Mouse (Mus musculus) testis, adult 2 months (tissue): Measurements from ENCODE around the gene Ubxn10. TPM values are rescaled to one million over a fixed set of nuclear protein-coding genes. Genes with fewer than 3 reads are reported as not detected.

Experiments used
- H3K27ac ChIP-seq: fragments of 200-500 bp; 2 replicates; pipeline ENCODE4 v1.5.1; 2012; ENCODE audit warnings: low read depth, low read length; ENCODE audit not compliant: control insufficient read depth, insufficient read depth
- H3K27me3 ChIP-seq: fragments of 200-500 bp; 2 replicates; pipeline ENCODE4 v1.6.1; 2012; ENCODE audit warnings: mild to moderate bottlenecking, low read length, moderate library complexity; ENCODE audit not compliant: control insufficient read depth, insufficient read depth
- H3K36me3 ChIP-seq: fragments of 200-500 bp; 2 replicates; pipeline ENCODE4 v1.6.1; 2012; ENCODE audit warnings: mild to moderate bottlenecking, low read length; ENCODE audit not compliant: control insufficient read depth, insufficient read depth
- H3K4me1 ChIP-seq: fragments of 200-500 bp; 2 replicates; pipeline ENCODE4 v1.6.1; 2012; ENCODE audit warnings: low read length; ENCODE audit not compliant: control insufficient read depth, insufficient read depth
- H3K4me3 ChIP-seq: fragments of 200-500 bp; 2 replicates; pipeline ENCODE4 v1.5.1; 2012; ENCODE audit warnings: low read depth, mild to moderate bottlenecking, low read length, moderate library complexity, mixed read lengths; ENCODE audit not compliant: control insufficient read depth
- CTCF ChIP-seq: fragments of 200-500 bp; IDR thresholded peaks from 2 replicates; pipeline ENCODE4 v1.5.1; 2012; ENCODE audit warnings: low read depth, mild to moderate bottlenecking, inconsistent platforms, low read length, moderate library complexity; ENCODE audit not compliant: control insufficient read depth, insufficient read depth, insufficient replicate concordance
- POLR2A ChIP-seq: fragments of 200-500 bp; IDR thresholded peaks from 2 replicates; pipeline ENCODE4 v1.6.1; 2012; ENCODE audit warnings: low read depth, mild to moderate bottlenecking, inconsistent platforms, low read length, moderate library complexity; ENCODE audit not compliant: control insufficient read depth
- polyA plus RNA-seq: library from polyadenylated mRNA; depleted of rRNA; stranded (reverse); fragments of >200 nt; gene quantifications from 2 replicates; pipeline ENCODE4 v1.2.3, GENCODE M21; 2012

Ubxn10 gene
- polyA plus RNA-seq, 1 experiment = 371 TPM

- no peaks in the 10 kb centered on the region for H3K27me3 ChIP-seq
- TF ChIP-seq CTCF (no peak), POLR2A (no peak)
- no peaks in the 10 kb centered on the region for H3K4me1 ChIP-seq
Measured at GRCm38 (mm10) chr4:138685813-138686212, 51.2 kb downstream of the Ubxn10 start.

GRCm38 (mm10) chr4:138682760-138683159 lies 54.2 kb downstream of the Ubxn10 start:
- no peaks in the 10 kb centered on the region for H3K36me3 ChIP-seq
- H3K27ac ChIP-seq = no peak overlapping the region
- no peaks in the 10 kb centered on the region for H3K27me3 ChIP-seq
- no peak overlapping the region for H3K4me3 ChIP-seq
- TF ChIP-seq POLR2A (no peak), CTCF (no peak)
- no peaks in the 10 kb centered on the region; the same call in none of the 2 replicates for H3K4me1 ChIP-seq

More at GRCm38 (mm10) chr4:138685813-138686212, 51.2 kb downstream of the Ubxn10 start:
- H3K27ac ChIP-seq = no peak overlapping the region
- no peak overlapping the region for H3K4me3 ChIP-seq
- no peaks in the 10 kb centered on the region for H3K36me3 ChIP-seq

GRCm38 (mm10) chr4:138680124-138680523 lies 56.8 kb downstream of the Ubxn10 start:
- Histone ChIP-seq H3K27me3 (no peaks in the 10 kb centered on the region), H3K4me1 (no peaks in the 10 kb centered on the region; the same call in none of the 2 replicates), H3K36me3 (no peaks in the 10 kb centered on the region), H3K4me3 (no peak overlapping the region), H3K27ac (no peak overlapping the region)
- TF ChIP-seq POLR2A = no peak
- no peak for TF ChIP-seq CTCF

- no peaks in the 10 kb centered on the region for H3K36me3 ChIP-seq
- TF ChIP-seq POLR2A (peak; percentile 76), CTCF (no peak)
- H3K4me1 ChIP-seq = no peaks in the 10 kb centered on the region; the same call in none of the 2 replicates
- H3K27ac ChIP-seq = peak overlapping the region; percentile 95
- no peaks in the 10 kb centered on the region for H3K27me3 ChIP-seq
- peak overlapping the region; percentile 89 for H3K4me3 ChIP-seq
Measured at GRCm38 (mm10) chr4:138677579-138677978, 59.4 kb downstream of the Ubxn10 start.

- no peak for TF ChIP-seq CTCF
- no peak for TF ChIP-seq POLR2A
- no peaks in the 10 kb centered on the region for H3K27me3 ChIP-seq
- H3K4me3 ChIP-seq = no peak overlapping the region
- H3K36me3 ChIP-seq = no peaks in the 10 kb centered on the region
- H3K27ac ChIP-seq = no peak overlapping the region
- H3K4me1 ChIP-seq = no peaks in the 10 kb centered on the region; the same call in none of the 2 replicates
Measured at GRCm38 (mm10) chr4:138676480-138676879, 60.5 kb downstream of the Ubxn10 start.

GRCm38 (mm10) chr4:138672160-138672559 lies 64.8 kb downstream of the Ubxn10 start:
- no peaks in the 10 kb centered on the region for H3K4me1 ChIP-seq

GRCm38 (mm10) chr4:138670093-138670889 lies 66.7 kb downstream of the Ubxn10 start:
- no peak overlapping the region for H3K4me3 ChIP-seq
- H3K27me3 ChIP-seq = no peaks in the 10 kb centered on the region
- H3K36me3 ChIP-seq = no peaks in the 10 kb centered on the region
- TF ChIP-seq CTCF = no peak
- no peak for TF ChIP-seq POLR2A
- no peak overlapping the region for H3K27ac ChIP-seq
- H3K4me1 ChIP-seq = no peaks in the 10 kb centered on the region

More at GRCm38 (mm10) chr4:138672160-138672559, 64.8 kb downstream of the Ubxn10 start:
- TF ChIP-seq CTCF (no peak), POLR2A (no peak)
- H3K4me3 ChIP-seq = no peak overlapping the region
- no peaks in the 10 kb centered on the region for H3K27me3 ChIP-seq
- H3K36me3 ChIP-seq = no peaks in the 10 kb centered on the region
- H3K27ac ChIP-seq = no peak overlapping the region

GRCm38 (mm10) chr4:138666521-138666920 lies 70.4 kb downstream of the Ubxn10 start:
- H3K36me3 ChIP-seq = no peaks in the 10 kb centered on the region
- TF ChIP-seq POLR2A (no peak), CTCF (no peak)
- no peak overlapping the region for H3K27ac ChIP-seq
- peaks cover 6% of the 10 kb centered on the region for H3K4me1 ChIP-seq
- no peak overlapping the region for H3K4me3 ChIP-seq
- H3K27me3 ChIP-seq = no peaks in the 10 kb centered on the region
